7 mouse cellular contexts compared by ENCODE assay signal in genomic region chr15:99126081-99126815, GRCm38 (mm10). TPM values are rescaled to one million over a fixed set of nuclear protein-coding genes. Genes with fewer than 3 reads are reported as not detected.
A peak's percentile ranks its signal among the peaks of the same experiment; 100 is the strongest.
DNase-seq lines count a peak whose midpoint lies in the region; ATAC-seq and TF ChIP-seq lines count a peak whose summit lies in the region.

No protein-coding gene starts in this region.

- H3K9ac ChIP-seq in embryonic facial prominence, embryonic 11.5 days (replicated peaks; ENCODE audit: low read length), result peak overlapping the region; percentile 92
- peak overlapping the region; percentile 91 for H3K9ac ChIP-seq in heart, adult 2 months (ENCODE audit: low read depth, low read length)
- peak overlapping the region; percentile 93 for H3K9ac ChIP-seq in limb, embryonic 12.5 days (replicated peaks)
- H3K9ac ChIP-seq in midbrain, embryonic 14.5 days (replicated peaks; ENCODE audit: low read length), result peak overlapping the region; percentile 86

- no peaks in the 10 kb centered on the region for H3K9me3 ChIP-seq in embryonic facial prominence, embryonic 11.5 days (replicated peaks; ENCODE audit: control insufficient read depth, low read length)
- H3K9me3 ChIP-seq in limb, embryonic 12.5 days, result no peaks in the 10 kb centered on the region
- no peaks in the 10 kb centered on the region for H3K9me3 ChIP-seq in midbrain, embryonic 14.5 days (ENCODE audit: control insufficient read depth, low read length)

- ATAC-seq in embryonic facial prominence, embryonic 11.5 days (replicated peaks; ENCODE audit: insufficient number of reproducible peaks, low FRiP score, low TSS enrichment, low read depth), result peak; percentile 89
- peak; percentile 86 for ATAC-seq in limb, embryonic 12.5 days (ENCODE audit: insufficient number of reproducible peaks, insufficient read depth, low FRiP score, low TSS enrichment, low read depth)
- ATAC-seq in midbrain, embryonic 14.5 days (ENCODE audit: low FRiP score, low TSS enrichment), result peak; percentile 87

- H3K27ac ChIP-seq in embryonic facial prominence, embryonic 11.5 days (replicated peaks; ENCODE audit: low read depth, low read length), result peak overlapping the region; percentile 89
- H3K27ac ChIP-seq in heart, adult 2 months, result peak overlapping the region; percentile 91
- peak overlapping the region; percentile 96 for H3K27ac ChIP-seq in limb, embryonic 12.5 days
- peak overlapping the region; percentile 95 for H3K27ac ChIP-seq in midbrain, embryonic 14.5 days (replicated peaks; ENCODE audit: low read depth, low read length)

- H3K4me3 ChIP-seq in embryonic facial prominence, embryonic 11.5 days (ENCODE audit: low read depth, low read length), result peak overlapping the region; percentile 83
- H3K4me3 ChIP-seq in heart, adult 2 months, result peak overlapping the region; percentile 68
- H3K4me3 ChIP-seq in limb, embryonic 12.5 days (replicated peaks), result peak overlapping the region; percentile 80
- H3K4me3 ChIP-seq in midbrain, embryonic 14.5 days (replicated peaks; ENCODE audit: low read depth, low read length), result peak overlapping the region; percentile 67

- no peaks in the 10 kb centered on the region for H3K79me2 ChIP-seq in heart, adult 2 months (replicated peaks; ENCODE audit: control insufficient read depth, insufficient read depth, low read length)

- H3K36me3 ChIP-seq in embryonic facial prominence, embryonic 11.5 days (replicated peaks; ENCODE audit: control insufficient read depth, insufficient read depth, low read depth, low read length), result no peaks in the 10 kb centered on the region
- H3K36me3 ChIP-seq in heart, adult 2 months (ENCODE audit: control insufficient read depth, insufficient read depth, low read length), result no peaks in the 10 kb centered on the region; the same call in 1 of the 2 replicates
- H3K36me3 ChIP-seq in limb, embryonic 12.5 days, result peaks cover 4% of the 10 kb centered on the region; the same call in 1 of the 2 replicates
- H3K36me3 ChIP-seq in midbrain, embryonic 14.5 days (ENCODE audit: control insufficient read depth, insufficient read depth, low read length), result no peaks in the 10 kb centered on the region

- peak; percentile 92 to 93 for DNase-seq in adrenal gland, postnatal 36 days
- DNase-seq in embryonic facial prominence, embryonic 11.5 days (ENCODE audit: low spot score), result peak; percentile 96
- peak; percentile 89 to 94 for DNase-seq in heart, adult 2 months
- DNase-seq in kidney, adult 8-10 months, result peak; percentile 78 to 90
- peak; percentile 95 for DNase-seq in midbrain, embryonic 14.5 days
- peak; percentile 60 to 87 for DNase-seq in spleen, postnatal 4 days (ENCODE audit: low spot score in 2 of 2)

- H3K4me2 ChIP-seq in embryonic facial prominence, embryonic 11.5 days (ENCODE audit: low read depth, low read length), result peak overlapping the region; percentile 45
- peak overlapping the region; percentile 59 for H3K4me2 ChIP-seq in limb, embryonic 12.5 days
- peak overlapping the region; percentile 66 for H3K4me2 ChIP-seq in midbrain, embryonic 14.5 days (ENCODE audit: low read length)

- intact Hi-C loops in heart, adult 2 months (cut with DNase I), result no loop called here

- TF ChIP-seq EP300 in heart, adult 2 months (IDR thresholded peaks at IDR 0.05; ENCODE audit: insufficient read depth, low read depth, low read length), result no peak

- peak; percentile 26; the same call in 1 of the 2 replicates for TF ChIP-seq POLR2A in heart, adult 2 months (IDR thresholded peaks at IDR 0.05; ENCODE audit: insufficient read depth, low read depth, low read length)

- under 1% methylated on average over 72 of the region's 115 CpGs for WGBS in embryonic facial prominence, embryonic 11.5 days
- WGBS in heart, adult 2 months, result under 1% methylated on average over 110 of the region's 115 CpGs
- 1% methylated on average over 109 of the region's 115 CpGs for WGBS in limb, embryonic 12.5 days
- WGBS in midbrain, embryonic 14.5 days, result under 1% methylated on average over 107 of the region's 115 CpGs

- no peaks in the 10 kb centered on the region for H3K27me3 ChIP-seq in embryonic facial prominence, embryonic 11.5 days (ENCODE audit: control insufficient read depth, insufficient read depth, low read length)
- no peaks in the 10 kb centered on the region for H3K27me3 ChIP-seq in heart, adult 2 months (ENCODE audit: control insufficient read depth, insufficient read depth, low read length)
- H3K27me3 ChIP-seq in limb, embryonic 12.5 days, result peaks cover 7% of the 10 kb centered on the region; the same call in 1 of the 2 replicates
- H3K27me3 ChIP-seq in midbrain, embryonic 14.5 days (ENCODE audit: control insufficient read depth, insufficient read depth, low read length), result no peaks in the 10 kb centered on the region

- H3K4me1 ChIP-seq in embryonic facial prominence, embryonic 11.5 days (ENCODE audit: control insufficient read depth, insufficient read depth, low read length), result peaks cover 5% of the 10 kb centered on the region
- no peaks in the 10 kb centered on the region for H3K4me1 ChIP-seq in heart, adult 2 months (ENCODE audit: control insufficient read depth, insufficient read depth, low read length)
- peaks cover 26% of the 10 kb centered on the region for H3K4me1 ChIP-seq in limb, embryonic 12.5 days (replicated peaks)
- peaks cover 13% of the 10 kb centered on the region for H3K4me1 ChIP-seq in midbrain, embryonic 14.5 days (ENCODE audit: control insufficient read depth, insufficient read depth, low read length)

- TF ChIP-seq CTCF in heart, adult 2 months (IDR thresholded peaks at IDR 0.05), result no peak

RNA-seq across cellular contexts. Expression of gene Spats2, which starts 0.5 kb away (rescaled TPM):
- 10 to 100 TPM; 15.3 to 17.7 TPM for total RNA-seq in adrenal gland, postnatal 36 days (2021)
- 59.6 and 68.5 TPM in 2 replicates for polyA plus RNA-seq in embryonic facial prominence, embryonic 11.5 days (2014; fragmentation: Nextera tagmentation; extraction: Ambion mirVana)
- 1 to 10 TPM; 6.6 to 6.7 TPM for total RNA-seq in heart, adult 2 months (2021)
- 5.3 and 6.7 TPM in 2 replicates for polyA plus RNA-seq in heart, adult 2 months (2012; rRNA removed)
- polyA plus RNA-seq in limb, embryonic 12.5 days (2016; fragmentation: Nextera tagmentation; extraction: Ambion mirVana), result 78.7 and 79.2 TPM in 2 replicates
- polyA plus RNA-seq in midbrain, embryonic 14.5 days (2014; fragmentation: Nextera tagmentation; extraction: Ambion mirVana), result 36.2 and 41.6 TPM in 2 replicates

RNA-seq across cellular contexts. Expression of gene Dnajc22, which starts 33.3 kb away (rescaled TPM):
- 1 to 10 TPM; 1.6 to 3.4 TPM for total RNA-seq in adrenal gland, postnatal 36 days (2021)
- 0.18 and 0.56 TPM in 2 replicates for polyA plus RNA-seq in embryonic facial prominence, embryonic 11.5 days (2014; fragmentation: Nextera tagmentation; extraction: Ambion mirVana)
- under 1 TPM; 0.44 to 0.57 TPM for total RNA-seq in heart, adult 2 months (2021)
- polyA plus RNA-seq in heart, adult 2 months (2012; rRNA removed), result 0.18 and 0.35 TPM in 2 replicates
- polyA plus RNA-seq in limb, embryonic 12.5 days (2016; fragmentation: Nextera tagmentation; extraction: Ambion mirVana), result 1.2 and 1.7 TPM in 2 replicates
- 0.71 and 1.6 TPM in 2 replicates for polyA plus RNA-seq in midbrain, embryonic 14.5 days (2014; fragmentation: Nextera tagmentation; extraction: Ambion mirVana)

RNA-seq across cellular contexts. Expression of gene C1ql4, which starts 38.6 kb away (rescaled TPM):
- not detected for total RNA-seq in adrenal gland, postnatal 36 days (2021)
- polyA plus RNA-seq in embryonic facial prominence, embryonic 11.5 days (2014; fragmentation: Nextera tagmentation; extraction: Ambion mirVana), result 1.0 and 1.1 TPM in 2 replicates
- not detected for total RNA-seq in heart, adult 2 months (2021)
- polyA plus RNA-seq in heart, adult 2 months (2012; rRNA removed), result not detected in 2 replicates
- polyA plus RNA-seq in limb, embryonic 12.5 days (2016; fragmentation: Nextera tagmentation; extraction: Ambion mirVana), result 0.19 TPM in 1 of 2 replicates, not detected in the other
- 13.2 and 13.7 TPM in 2 replicates for polyA plus RNA-seq in midbrain, embryonic 14.5 days (2014; fragmentation: Nextera tagmentation; extraction: Ambion mirVana)

RNA-seq across cellular contexts. Expression of gene Troap, which starts 51.9 kb away (rescaled TPM):
- 1 to 10 TPM; 1.1 to 1.6 TPM for total RNA-seq in adrenal gland, postnatal 36 days (2021)
- polyA plus RNA-seq in embryonic facial prominence, embryonic 11.5 days (2014; fragmentation: Nextera tagmentation; extraction: Ambion mirVana), result 20.6 and 23.8 TPM in 2 replicates
- total RNA-seq in heart, adult 2 months (2021), result under 1 TPM in 1 of 2 experiments, not detected in 1; 0.31 TPM
- polyA plus RNA-seq in heart, adult 2 months (2012; rRNA removed), result 0.18 and 0.53 TPM in 2 replicates
- 39.5 and 47.1 TPM in 2 replicates for polyA plus RNA-seq in limb, embryonic 12.5 days (2016; fragmentation: Nextera tagmentation; extraction: Ambion mirVana)
- 3.9 and 4.9 TPM in 2 replicates for polyA plus RNA-seq in midbrain, embryonic 14.5 days (2014; fragmentation: Nextera tagmentation; extraction: Ambion mirVana)

Comparison
In these comparisons a context has a peak if more than half of its experiments do, and no peak if none do; other contexts are left out.
1. Peak in every context shown above with its lines: DNase-seq, ATAC-seq, H3K4me3 ChIP-seq and H3K27ac ChIP-seq.